Mouse (Mus musculus): ENCODE results near the gene Pex16. TPM values are rescaled to one million over a fixed set of nuclear protein-coding genes. Genes with fewer than 3 reads are reported as not detected.
A peak's percentile ranks its signal among the peaks of the same experiment; 100 is the strongest.

The Pex16 gene
- total and polyA plus RNA-seq, 2 experiments = 95.5 to 164 TPM

DNA sequence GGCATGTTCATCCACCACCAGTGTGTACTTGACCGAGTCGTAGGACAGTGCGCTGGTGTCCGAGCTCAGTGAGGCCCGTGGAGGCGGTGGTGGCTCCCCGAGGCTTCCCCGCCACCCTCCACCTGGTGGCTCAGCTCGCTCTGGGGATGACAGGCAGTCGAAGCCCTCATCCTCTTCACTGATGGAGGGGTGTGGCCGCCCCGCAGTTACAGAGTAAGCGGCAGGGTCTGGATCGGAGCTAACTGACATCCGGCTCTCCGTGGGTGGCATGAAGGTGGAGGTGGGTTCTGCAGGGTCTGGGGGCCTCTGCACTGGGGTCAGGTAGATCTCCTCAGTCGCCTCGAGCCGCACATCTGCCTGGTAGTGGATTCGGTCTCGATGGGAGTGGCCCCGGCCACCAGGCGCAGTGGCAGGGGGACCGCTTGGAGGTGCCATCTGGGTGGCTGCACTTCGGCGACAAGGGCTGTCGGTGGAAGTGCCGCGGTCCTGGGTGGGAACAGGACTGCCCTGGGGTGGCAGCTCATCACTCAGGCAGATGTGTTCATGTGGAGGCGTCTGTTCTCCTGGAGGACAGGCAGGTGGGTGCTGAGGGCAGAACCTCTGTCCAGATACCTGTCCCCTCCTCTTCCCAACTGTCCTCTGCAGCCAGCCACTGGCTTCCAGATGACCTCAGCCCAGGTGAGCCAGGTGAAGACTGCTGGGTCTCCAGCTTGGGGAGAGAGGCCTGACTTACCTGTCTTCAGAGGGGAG, 12.5 kb downstream of the Pex16 start:
- no peak overlapping the region for H3K9ac ChIP-seq (ENCODE audit: low read depth, low read length)
- no peaks in the 10 kb centered on the region for H3K36me3 ChIP-seq (ENCODE audit: control insufficient read depth, insufficient read depth, low read length)
- WGBS = 90% methylated on average over 30 of the region's 30 CpGs
- no peak for DNase-seq (ENCODE audit: extremely low read depth, low read depth, low spot score)
- peaks cover 6% of the 10 kb centered on the region for H3K27me3 ChIP-seq (ENCODE audit: control insufficient read depth, insufficient read depth, low read length)
- H3K27ac ChIP-seq (replicated peaks; ENCODE audit: insufficient read depth, low read depth, low read length) = no peak overlapping the region
- H3K4me3 ChIP-seq (ENCODE audit: insufficient read depth, low read depth, low read length) = no peak overlapping the region
- no peaks in the 10 kb centered on the region for H3K79me2 ChIP-seq (ENCODE audit: control insufficient read depth, insufficient read depth, low read length)
- H3K4me1 ChIP-seq (ENCODE audit: control insufficient read depth, insufficient read depth, low read length) = no peaks in the 10 kb centered on the region
- TF ChIP-seq POLR2A (IDR thresholded peaks at IDR 0.05; ENCODE audit: extremely low read depth, insufficient read depth, low read length) (no peak), CTCF (IDR thresholded peaks at IDR 0.05; ENCODE audit: low read depth, low read length) (no peak)

DNA sequence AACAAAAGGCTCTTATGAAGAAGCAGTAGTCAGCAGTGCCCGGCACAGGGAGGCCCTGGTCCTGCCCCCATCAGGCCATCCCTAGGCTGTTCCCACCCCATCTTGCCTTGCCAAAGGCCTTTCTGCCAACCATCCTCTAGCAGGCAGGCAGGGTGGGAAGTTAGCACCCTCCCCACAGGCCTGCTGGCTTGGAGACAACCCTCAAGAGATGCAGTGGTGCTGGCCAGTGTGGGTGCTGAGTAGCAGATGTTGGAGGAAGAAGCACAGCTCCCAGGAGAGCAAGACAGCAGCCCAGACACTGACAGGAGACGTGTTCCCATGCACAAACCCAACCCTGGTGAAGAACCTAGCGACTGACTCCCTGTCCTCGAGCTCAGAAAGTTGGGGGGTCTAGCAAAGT, 13.2 kb downstream of the Pex16 start:
- Histone ChIP-seq H3K36me3 (ENCODE audit: control insufficient read depth, insufficient read depth, low read length) (no peaks in the 10 kb centered on the region), H3K27ac (replicated peaks; ENCODE audit: insufficient read depth, low read depth, low read length) (no peak overlapping the region), H3K79me2 (ENCODE audit: control insufficient read depth, insufficient read depth, low read length) (no peaks in the 10 kb centered on the region), H3K27me3 (ENCODE audit: control insufficient read depth, insufficient read depth, low read length) (peaks cover 11% of the 10 kb centered on the region), H3K4me3 (ENCODE audit: insufficient read depth, low read depth, low read length) (no peak overlapping the region), H3K4me1 (ENCODE audit: control insufficient read depth, insufficient read depth, low read length) (no peaks in the 10 kb centered on the region), H3K9ac (ENCODE audit: low read depth, low read length) (no peak overlapping the region)
- WGBS = 84% methylated on average over 4 of the region's 4 CpGs
- DNase-seq (ENCODE audit: extremely low read depth, low read depth, low spot score) = no peak
- TF ChIP-seq POLR2A (IDR thresholded peaks at IDR 0.05; ENCODE audit: extremely low read depth, insufficient read depth, low read length) (no peak), CTCF (IDR thresholded peaks at IDR 0.05; ENCODE audit: low read depth, low read length) (no peak)

DNA sequence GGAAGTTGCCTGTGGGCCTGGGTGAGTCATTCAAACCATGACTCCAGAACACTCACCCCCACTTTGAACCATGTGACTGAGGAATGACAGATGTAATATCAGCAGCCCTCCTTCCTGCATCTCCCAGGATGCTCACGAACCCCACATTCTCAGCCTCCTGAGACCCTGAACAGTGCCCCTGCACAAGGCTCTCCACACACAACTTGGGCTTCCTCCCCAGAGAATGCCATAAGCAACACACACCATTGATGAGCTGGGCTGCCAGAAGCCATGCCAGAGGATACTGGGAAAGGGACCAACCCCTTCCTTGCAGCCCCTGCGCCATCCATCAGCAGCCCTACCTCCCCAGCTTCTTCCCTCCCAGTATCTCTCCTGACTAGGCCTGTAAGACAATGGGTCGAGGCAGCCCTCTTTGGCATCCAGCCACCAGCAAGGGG, 13.6 kb downstream of the Pex16 start:
- WGBS = 83% methylated on average over 3 of the region's 3 CpGs

DNA sequence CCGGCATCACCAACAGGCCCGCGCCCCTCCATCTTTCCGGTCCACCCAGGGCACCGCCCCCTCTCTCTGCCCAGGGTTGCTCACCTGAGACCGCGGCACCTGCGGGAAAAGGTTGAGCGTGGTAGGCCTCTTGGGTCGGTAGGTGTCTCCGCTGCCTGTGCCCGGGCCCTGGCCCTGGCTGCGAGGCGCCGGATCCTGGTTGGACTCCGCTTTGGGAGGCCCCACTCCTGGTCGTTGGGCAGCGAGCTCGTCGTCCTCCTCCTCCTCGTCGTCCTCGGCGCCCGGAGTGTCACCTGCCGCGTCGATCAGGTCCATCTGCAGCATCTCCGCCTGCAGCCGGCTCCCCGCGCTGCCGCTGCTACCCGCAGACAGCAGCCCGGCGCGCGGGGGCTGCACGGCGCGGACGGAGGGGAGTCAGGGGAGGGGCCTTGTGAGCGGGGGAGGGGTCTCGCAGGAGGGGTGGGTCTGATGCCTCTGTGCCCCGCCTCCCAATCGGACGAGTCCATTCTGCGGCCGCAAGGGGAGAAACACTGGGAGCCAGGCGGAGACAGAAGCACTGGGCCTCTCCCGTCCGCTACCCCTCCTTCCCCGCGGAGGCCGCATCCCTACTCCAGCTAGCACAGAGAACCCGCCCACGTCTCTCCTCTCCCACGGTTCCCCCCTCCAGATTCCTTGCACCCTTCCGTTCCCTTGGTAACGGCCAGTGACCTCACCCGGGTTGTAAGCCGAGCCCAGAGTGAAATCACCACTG, 14.6 kb downstream of the Pex16 start:
- no peaks in the 10 kb centered on the region for H3K4me1 ChIP-seq (ENCODE audit: control insufficient read depth, insufficient read depth, low read length)
- no peak for TF ChIP-seq CTCF (IDR thresholded peaks at IDR 0.05; ENCODE audit: low read depth, low read length)
- TF ChIP-seq POLR2A (IDR thresholded peaks at IDR 0.05; ENCODE audit: extremely low read depth, insufficient read depth, low read length) = no peak
- peak overlapping the region; percentile 58 for H3K4me3 ChIP-seq (ENCODE audit: insufficient read depth, low read depth, low read length)
- H3K27me3 ChIP-seq (ENCODE audit: control insufficient read depth, insufficient read depth, low read length) = peaks cover 16% of the 10 kb centered on the region
- H3K27ac ChIP-seq (replicated peaks; ENCODE audit: insufficient read depth, low read depth, low read length) = no peak overlapping the region
- H3K79me2 ChIP-seq (ENCODE audit: control insufficient read depth, insufficient read depth, low read length) = no peaks in the 10 kb centered on the region
- H3K9ac ChIP-seq (ENCODE audit: low read depth, low read length) = peak overlapping the region; percentile 44
- 6% methylated on average over 62 of the region's 62 CpGs for WGBS
- DNase-seq (ENCODE audit: extremely low read depth, low read depth, low spot score) = no peak
- H3K36me3 ChIP-seq (ENCODE audit: control insufficient read depth, insufficient read depth, low read length) = no peaks in the 10 kb centered on the region

More for the DNA sequence above, 13.6 kb downstream of the Pex16 start:
- Histone ChIP-seq H3K36me3 (ENCODE audit: control insufficient read depth, insufficient read depth, low read length) (no peaks in the 10 kb centered on the region), H3K79me2 (ENCODE audit: control insufficient read depth, insufficient read depth, low read length) (no peaks in the 10 kb centered on the region), H3K9ac (ENCODE audit: low read depth, low read length) (no peak overlapping the region), H3K4me1 (ENCODE audit: control insufficient read depth, insufficient read depth, low read length) (no peaks in the 10 kb centered on the region), H3K27me3 (ENCODE audit: control insufficient read depth, insufficient read depth, low read length) (peaks cover 11% of the 10 kb centered on the region), H3K27ac (replicated peaks; ENCODE audit: insufficient read depth, low read depth, low read length) (no peak overlapping the region), H3K4me3 (ENCODE audit: insufficient read depth, low read depth, low read length) (no peak overlapping the region)
- TF ChIP-seq CTCF (IDR thresholded peaks at IDR 0.05; ENCODE audit: low read depth, low read length) (no peak), POLR2A (IDR thresholded peaks at IDR 0.05; ENCODE audit: extremely low read depth, insufficient read depth, low read length) (no peak)
- DNase-seq (ENCODE audit: extremely low read depth, low read depth, low spot score) = no peak

DNA sequence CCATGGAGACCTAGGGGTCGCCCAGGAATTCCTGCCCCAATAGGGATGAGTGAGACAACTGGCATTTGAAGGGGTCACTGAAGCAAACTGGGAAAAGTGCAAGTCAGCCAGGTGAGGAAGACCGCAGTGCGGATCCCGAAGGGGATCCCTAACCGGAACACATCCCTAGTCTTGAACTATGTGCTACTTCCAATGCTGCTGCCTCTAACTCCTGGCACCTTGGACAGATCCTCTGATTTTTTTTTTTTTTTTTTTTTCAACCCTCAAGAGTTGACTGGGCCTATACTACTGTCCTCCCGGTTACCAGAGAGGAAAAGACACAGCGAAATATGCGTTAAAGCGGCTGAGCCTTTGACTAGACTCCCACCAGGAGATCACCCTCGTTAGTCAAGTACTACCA, 15.2 kb downstream of the Pex16 start:
- Histone ChIP-seq H3K9ac (ENCODE audit: low read depth, low read length) (no peak overlapping the region), H3K36me3 (ENCODE audit: control insufficient read depth, insufficient read depth, low read length) (no peaks in the 10 kb centered on the region), H3K4me1 (ENCODE audit: control insufficient read depth, insufficient read depth, low read length) (no peaks in the 10 kb centered on the region), H3K79me2 (ENCODE audit: control insufficient read depth, insufficient read depth, low read length) (no peaks in the 10 kb centered on the region), H3K27me3 (ENCODE audit: control insufficient read depth, insufficient read depth, low read length) (peaks cover 16% of the 10 kb centered on the region), H3K4me3 (ENCODE audit: insufficient read depth, low read depth, low read length) (peak overlapping the region; percentile 58; the same call in 1 of the 2 replicates), H3K27ac (replicated peaks; ENCODE audit: insufficient read depth, low read depth, low read length) (no peak overlapping the region)
- no peak for DNase-seq (ENCODE audit: extremely low read depth, low read depth, low spot score)
- TF ChIP-seq POLR2A (IDR thresholded peaks at IDR 0.05; ENCODE audit: extremely low read depth, insufficient read depth, low read length) (no peak), CTCF (IDR thresholded peaks at IDR 0.05; ENCODE audit: low read depth, low read length) (no peak)
- WGBS = 56% methylated on average over 10 of the region's 10 CpGs

Measured in liver, adult 2 months (tissue).